Mouse (Mus musculus): ENCODE measurements around the gene Gm49380.
A peak's percentile ranks its signal among the peaks of the same experiment; 100 is the strongest.

The Gm49380 gene

DNA sequence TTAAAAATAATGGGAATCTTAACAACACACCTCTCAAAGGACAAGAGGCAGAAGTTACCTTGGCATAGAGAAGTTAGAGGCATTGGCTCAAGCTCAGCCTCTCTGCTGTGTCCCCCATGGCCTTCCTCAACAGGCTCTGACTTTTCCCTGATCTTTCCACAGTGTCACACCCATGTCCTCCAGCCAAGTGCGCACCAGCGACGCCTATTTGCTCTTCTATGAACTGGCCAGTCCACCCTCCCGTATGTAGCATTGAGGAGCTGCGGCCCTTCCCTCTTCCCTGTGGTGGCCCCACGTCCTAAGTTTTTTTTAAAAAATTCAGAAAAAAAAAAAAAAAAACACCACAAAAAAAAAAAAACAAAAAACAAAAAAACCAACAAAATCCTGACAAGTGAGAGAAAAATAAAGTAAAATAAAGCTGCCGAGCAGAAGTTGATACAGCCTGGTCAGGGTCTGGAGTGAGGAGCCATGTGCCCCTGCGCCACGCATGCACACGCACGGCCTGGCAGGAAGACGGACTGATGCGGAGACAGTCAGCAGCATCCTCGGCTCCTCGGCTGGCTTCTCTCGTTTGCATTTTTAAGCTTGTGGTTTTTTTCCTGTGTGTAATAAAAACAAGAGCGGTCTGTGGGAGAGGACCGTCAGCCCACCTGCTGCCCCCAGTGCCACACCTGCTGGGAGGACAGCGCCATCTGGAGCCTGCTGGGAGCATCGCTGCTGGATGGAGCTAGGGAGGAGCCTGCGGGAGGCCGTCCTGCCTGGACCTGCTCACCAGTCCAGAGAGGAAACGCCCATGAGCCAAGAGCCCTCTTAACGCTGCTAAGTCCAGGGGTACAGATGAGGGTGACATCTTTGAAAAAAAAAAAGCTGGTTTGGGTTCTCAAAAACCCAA lies 19.4 kb downstream of the Gm49380 start:
- DNase-seq (ENCODE audit: low spot score in 2 of 2): peak; percentile 84 to 90

DNA sequence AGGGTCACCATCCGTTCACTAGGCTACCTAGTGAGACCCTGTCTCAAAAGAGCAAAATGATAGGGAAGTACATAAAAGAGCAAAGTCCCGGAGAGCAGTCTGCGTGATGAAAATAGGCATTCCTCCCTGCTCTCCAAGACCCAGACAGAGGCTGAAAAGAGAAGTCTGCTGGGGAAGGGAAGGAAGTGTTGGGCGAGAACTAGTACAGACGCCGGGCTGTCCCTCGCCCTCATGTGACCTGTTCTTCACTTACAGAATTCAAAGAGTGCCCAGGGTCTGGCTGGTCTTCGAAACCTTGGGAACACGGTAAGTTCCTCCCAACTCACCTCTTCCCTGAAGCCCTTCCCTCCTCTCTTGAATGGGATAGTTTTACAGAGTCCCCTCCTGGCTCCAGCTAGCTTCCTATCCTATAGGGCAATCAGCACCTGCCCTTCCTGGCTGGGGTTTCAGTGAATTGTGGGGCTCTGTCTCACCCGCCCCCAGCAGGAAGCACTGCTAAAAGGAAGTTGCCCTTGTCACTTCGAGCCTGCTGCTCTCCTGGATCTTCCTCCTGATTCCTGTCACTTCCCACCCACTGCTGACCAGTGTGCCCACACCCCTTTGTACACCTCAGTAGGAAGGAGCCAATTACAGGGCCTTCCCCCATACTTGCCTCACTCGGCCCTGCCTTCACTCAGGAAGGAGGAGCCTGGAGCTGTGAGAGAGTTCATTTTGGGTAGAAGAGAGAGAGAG lies 24.3 kb downstream of the Gm49380 start:
- DNase-seq (ENCODE audit: low spot score in 2 of 2): no peak

DNA sequence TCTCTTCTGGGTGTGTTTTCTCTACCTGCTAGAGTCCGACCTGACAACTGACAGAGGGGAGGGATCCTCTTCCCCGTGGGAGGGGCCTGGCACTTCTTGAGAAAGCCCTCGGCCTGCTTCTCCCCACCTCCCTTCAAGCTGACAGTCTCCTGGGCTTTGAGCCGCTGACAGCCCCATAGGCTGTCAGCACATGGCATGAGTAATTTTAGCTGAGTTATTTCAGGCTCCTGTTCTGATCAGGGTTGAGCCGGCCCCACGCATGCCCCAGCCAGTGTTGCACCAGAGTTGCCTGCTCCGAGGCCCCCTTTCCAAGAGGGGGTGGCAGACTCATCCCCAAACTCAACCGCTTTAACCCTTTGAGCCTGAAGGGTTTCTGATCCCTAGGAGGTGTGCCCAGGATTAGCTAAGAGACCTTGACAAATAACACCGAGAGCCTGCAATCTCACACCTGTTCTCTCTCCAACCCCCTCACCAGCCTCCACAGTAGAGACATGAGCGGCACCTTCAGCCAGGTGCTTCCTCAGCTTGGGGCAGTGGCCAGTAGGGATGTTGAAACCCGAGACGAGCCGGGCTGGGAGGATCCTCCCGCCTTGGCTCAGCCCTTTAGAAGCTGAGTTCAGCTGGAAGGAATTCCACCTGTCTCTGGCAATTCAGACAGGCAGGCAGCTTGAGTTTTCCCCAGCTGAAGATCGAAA lies 25.4 kb downstream of the Gm49380 start:
- DNase-seq (ENCODE audit: low spot score in 2 of 2): no peak

DNA sequence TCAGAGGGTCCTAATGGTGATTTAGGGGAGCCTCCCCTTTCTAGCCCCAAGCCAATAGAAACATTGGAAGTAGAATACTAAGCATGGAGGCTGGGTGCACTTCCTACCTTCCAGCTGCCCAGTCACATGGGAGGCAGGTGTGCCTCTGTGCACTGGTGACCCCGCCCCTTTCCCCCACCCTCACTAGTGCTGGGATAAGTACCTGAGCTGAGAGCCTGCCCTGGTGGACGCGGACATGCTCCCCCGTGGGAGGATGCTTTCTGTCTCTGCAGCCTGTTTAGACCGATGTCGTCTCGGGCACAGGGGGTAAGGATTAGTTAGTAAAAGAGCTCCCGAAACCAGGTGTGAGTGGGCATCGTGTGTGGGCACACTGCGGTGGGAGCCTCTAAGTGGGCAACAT lies 26.3 kb downstream of the Gm49380 start:
- no peak for DNase-seq (ENCODE audit: low spot score in 2 of 2)

DNA sequence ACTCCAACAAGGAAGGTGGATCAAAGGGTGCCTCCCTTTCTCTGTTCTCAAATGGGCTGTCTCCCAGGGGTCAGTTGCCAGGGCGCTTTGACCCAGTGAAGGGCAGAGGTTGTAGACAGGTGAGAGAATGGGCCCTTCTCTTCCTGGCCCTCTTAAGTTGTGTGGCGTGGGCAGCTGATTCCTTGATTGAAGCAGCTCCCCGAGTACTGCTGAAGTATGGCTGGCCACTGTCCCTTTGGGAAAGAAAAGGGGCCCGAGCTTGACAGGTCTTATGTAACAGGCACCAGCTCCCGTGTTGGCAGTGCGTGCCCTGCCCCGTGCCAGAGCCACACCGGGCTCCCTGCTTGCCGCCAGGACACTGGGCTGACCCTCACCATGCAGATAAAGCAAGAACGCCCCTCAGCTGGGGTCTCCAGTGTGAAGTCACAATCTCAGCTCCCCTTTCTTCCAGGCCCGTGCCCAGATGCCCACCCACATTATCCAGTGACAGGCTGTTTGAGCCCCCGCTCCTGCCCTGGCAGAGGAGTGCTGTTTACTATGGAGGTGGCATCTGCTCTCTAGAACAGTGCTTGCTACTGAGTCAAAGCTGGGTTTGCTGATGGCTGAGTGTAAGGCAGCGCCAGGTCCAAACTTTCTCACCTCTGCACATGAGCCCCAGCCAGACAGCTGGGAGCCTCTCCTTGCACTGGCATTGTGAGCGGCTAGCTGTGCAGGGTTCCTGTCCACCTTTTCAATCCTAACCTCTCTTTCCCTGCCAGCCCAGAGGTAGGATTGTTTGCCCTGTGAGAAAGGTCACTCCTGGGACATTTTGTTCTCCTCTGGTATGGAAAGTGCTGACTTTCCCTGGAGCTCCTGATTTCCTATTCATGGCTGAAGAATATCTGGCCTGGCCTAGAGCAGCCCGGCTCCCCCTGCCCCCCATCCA lies 27.3 kb downstream of the Gm49380 start:
- no peak for DNase-seq (ENCODE audit: low spot score in 2 of 2)

DNA sequence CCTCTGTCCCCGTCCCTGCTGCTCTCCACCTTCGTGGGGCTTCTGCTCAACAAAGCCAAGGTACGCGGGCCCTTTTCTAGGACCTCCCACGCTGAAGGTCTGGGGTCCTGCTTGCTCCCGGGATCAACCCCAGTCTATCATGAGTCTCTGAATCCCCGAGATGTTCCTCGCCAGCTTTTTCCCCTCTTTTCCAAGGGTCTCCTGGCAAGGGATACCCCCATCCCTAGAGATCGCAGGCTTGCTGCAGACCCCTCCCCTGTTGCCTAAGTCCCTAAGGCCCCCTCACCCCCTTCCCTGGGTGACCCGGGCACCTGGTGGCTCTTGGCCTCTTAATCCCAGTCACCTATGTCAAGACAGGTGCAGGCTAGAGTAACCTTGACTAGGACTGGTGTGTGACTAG lies 28.0 kb downstream of the Gm49380 start:
- DNase-seq (ENCODE audit: low spot score in 2 of 2): no peak

DNA sequence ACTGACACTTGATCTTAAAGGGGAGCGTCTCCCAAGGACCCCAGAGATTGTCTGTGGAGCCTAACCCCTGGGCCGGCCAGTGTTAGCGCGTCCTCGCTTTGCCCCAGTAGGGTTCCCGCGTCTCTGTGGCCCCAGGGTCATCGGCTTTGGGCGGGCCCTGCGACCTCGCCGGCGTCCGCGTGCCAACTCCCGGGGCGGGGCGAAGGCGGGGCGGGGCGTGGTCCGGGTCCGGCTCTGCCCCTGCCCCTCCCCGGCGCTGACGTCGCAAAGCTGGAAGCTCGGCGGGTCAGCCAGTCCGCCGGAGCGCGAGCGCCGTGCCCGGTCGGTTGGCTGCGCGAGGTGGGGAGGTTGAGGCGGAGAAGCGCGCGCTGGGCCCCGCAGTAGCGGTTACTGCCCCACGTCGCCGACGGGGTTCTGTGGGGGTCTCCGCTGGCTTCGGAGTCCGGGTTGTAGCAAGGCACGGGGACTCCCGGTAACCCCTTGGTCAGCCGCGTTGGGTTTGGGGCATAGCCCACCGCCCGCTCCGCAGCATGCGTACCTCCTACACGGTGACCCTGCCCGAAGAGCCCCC lies 28.6 kb downstream of the Gm49380 start:
- DNase-seq (ENCODE audit: low spot score in 2 of 2): peak; percentile 42 to 63

DNA sequence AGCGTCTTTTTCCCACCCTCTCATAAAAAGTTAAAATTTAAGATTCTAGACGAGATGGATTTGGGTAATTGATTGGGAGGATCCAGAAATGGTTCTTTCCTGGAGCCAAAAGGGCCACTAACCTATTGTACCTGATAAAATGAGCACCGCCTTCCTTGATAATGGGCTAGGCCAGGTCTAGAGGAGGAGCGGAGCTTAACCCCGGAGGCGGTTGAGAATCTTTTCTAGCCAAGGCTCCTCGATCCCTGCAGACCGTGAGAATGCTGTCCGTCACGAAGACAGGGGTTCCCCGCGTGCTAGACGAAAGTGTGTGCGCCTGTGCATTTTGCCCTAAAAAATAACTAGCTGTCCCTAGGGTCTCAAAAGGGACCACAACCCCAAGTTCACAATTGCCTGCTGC lies 29.1 kb downstream of the Gm49380 start:
- DNase-seq (ENCODE audit: low spot score in 2 of 2): no peak

DNA sequence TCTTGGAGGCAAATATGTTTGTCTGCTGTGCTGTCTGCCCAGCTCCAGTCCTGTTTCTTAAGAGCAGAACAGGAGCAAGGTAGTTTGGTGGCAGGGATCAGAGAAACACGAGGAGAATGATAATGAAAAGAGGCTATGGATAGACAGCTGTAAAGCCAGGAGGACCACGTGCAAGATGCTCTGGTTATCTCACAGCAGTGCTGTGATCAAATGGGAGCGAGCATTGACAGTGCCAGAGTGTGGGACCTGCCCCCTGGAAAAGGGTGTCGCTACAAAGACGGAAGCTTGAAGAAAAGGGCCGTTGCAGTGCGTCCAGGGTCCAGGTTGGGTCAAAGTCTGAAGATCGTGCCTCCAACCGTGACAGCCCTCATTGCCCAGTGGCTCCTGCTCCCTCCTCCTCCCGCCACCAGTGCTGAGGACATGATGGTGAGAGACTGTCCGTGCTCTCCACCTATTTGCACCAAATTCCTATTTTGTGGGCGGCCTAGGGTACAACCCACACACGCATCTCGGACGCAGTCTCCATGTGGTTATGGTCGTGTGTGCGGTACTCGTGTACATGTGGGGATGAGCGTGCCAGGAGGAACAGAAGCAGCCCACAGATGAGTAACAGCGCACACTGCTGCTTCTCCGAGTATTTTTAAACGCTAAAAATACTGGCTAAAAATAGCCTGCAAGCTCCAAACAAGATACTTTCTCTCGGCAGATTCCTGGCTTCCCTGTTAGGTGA lies 29.7 kb downstream of the Gm49380 start:
- no peak for DNase-seq (ENCODE audit: low spot score in 2 of 2)

DNA sequence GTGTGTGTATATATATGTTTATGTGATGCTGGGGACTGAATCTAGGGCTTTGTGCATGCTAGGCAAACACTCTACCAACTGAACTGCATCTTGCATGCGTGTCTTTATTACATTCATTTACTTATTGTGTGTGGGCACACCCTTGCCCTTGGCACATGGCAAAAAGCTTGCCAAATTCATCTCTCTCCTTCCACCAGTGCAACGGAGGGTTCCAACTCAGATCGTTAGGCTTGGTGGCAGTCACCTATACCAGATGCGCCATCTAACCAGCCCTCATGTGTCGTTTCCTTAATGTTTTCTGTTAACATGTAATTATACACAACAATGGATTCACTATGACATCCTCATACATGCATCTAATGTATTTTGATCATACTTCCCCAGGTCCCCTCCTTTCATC lies 31.0 kb downstream of the Gm49380 start:
- no peak for DNase-seq (ENCODE audit: low spot score in 2 of 2)

DNA sequence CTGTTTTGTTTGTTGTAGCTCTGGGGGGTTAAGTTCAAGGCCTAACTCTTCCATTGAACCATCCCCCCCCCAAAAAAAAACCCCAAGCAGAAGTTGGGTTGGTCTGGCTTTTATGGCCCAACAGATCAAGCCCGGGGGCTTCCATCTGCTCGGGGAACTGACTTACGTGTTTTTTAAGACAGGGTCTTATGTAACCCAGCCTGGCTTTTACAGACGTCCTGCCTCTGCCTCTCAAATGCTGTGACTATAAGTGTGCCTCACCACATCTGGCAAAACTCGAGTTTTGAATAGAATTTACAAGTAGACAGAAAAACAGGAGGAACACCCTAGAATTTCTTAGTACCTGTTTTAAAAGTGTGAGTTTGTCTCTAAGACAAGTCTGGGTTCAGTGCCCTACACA lies 31.7 kb downstream of the Gm49380 start:
- no peak for DNase-seq (ENCODE audit: low spot score in 2 of 2)

DNA sequence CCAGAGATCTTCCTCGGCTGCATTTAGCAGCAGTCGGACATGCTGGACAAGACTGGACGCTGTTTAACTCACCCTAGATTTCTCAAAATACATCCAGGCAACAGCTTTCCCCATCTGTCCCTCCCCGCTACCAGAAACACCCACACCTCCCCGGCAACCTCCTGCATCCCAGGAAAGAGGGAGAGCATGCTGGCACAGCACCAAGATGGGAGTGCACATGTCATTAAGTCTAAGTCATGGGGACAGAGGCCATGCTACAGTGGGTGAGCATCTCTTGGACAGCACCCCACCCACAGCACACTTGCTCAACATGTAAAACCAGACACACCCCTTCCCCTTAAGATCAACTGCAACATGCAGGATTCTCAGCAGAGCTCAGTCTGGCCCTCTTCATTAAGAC lies 32.3 kb downstream of the Gm49380 start:
- no peak for DNase-seq (ENCODE audit: low spot score in 2 of 2)

DNA sequence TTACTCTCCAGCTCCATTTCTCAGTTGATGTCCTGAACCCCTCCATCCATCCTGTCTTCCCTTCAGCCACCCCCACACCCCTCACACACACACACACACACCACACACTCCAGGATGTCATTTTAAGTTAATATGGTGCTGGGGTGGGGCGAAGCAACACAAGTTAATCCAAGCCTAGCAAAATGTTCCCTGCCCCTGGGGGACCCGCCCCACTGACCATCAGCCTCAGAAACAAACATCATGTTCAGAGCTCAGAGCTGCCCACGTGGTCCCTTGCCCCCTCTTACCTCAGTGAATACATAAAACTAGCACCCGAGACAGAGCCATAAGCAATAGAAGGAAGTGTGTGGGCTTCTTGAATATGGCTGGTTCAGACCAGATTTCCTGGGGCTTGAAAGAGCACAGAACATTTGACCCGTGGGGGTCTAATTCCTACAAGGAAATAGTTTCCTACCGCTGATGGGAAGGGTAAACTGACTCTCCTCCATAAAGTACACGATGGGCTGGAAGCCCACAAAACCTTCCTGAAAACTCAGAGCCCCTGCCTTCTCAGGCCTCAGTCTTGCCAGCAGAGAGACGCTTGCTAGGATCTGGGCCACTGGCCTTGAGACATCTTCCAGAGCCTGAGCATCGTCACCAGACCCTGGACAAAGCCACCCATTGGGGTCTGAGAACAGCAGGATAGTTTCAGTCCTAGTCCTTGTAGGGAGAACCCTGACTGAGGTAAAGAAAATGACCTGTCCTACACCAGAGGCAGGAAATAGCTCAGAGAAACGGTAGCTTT lies 33.1 kb downstream of the Gm49380 start:
- DNase-seq (ENCODE audit: low spot score in 2 of 2): no peak

DNA sequence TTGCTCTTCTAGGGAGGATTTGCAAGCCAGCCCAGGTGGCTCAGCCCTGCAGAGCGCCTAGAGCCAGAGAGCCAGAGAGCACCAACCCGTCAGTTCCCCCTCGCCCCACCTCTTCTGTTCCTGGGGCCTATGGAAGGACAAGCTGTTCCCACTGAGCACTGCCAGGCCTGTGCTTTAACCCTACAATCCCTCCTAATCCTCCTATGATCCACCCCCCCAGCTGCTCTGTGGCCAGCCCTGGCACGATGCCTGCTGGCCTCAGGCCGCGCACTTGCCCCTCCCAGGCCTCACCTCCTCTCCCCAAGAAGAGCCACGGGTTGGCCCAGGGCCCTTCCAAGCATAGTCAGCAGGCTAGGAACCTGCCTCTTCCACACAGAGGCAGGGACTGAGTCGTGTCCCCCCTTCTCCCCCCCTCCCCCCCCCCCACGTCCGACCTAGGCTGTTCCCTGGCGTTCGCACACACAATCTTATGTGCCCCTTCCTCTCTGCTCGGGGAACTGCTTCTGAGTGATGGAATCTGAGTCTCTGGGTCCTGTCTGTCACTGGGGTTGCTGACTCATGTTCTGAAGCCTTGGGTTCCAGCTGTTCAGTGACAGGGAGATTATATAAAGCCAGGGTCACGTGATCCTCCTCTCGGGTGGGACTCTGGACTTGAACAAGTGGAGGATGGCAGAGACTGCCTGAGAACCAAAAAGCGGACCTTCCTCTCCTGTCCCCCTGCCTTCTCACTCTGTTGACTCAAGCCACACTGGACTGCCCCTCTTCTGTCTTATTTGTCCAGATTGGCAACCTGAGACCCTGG lies 34.1 kb downstream of the Gm49380 start:
- DNase-seq (ENCODE audit: low spot score in 2 of 2): no peak

DNA sequence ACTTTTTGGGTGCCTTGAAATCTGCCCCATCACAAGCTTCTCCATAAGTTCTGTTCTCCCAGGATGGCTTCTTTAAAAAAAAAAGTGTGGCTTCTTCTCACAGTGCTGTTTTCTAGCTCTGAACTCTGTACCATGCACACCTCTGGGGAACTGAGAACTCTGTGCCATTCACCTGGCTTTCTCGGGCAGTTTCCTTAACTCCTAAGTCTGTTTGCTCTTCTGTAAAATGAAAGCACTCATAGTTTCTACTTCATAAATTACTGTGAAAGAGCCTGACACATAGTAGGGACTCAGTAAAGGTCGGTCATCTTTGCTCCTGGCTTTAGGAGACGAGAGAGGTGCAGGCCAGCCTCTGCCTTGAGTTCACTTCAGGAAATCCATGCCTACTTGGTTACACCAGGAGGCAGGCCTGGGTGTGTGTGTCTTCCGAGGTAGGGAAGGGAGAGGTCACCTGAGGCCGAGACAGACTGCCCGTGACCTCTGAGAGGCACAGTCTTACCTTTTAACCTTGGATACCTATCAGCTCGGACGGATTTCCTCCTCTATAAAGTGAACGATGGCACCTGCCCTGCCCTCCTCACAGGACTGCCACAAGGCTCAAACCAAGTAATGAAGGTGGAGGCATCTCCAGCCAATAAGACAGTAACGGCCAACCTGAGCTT lies 35.0 kb downstream of the Gm49380 start:
- no peak for DNase-seq (ENCODE audit: low spot score in 2 of 2)

DNA sequence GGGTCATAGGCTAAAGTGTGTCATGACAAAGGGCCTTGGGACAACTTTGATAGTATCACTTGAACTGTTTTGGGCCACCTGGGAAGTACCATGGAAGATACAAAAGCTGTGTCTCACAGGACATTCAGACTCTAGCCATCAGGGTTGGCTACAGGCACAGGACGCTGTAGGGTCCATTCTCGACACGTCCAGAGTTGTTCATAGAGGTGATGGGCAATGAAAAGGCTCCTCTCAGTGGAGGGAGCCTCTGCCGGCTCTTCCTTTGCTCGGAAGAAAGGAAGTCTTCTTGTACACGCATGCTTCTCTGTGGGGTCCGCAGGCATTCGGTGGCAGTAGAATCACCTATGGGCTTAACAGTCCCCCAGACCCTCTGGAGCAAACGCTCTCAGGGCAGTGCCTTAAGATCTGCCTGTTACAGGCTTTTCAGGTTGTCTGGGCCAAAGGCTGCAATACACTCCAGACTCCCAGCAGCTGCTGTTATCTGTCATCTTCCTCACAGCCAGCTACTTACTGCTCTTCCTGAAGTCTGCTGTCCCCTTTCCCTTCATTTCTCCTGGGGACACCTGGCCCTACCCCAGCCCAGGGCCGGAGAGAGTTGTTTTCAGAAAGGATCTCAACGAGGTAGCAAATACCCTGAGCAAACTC lies 35.9 kb downstream of the Gm49380 start:
- no peak for DNase-seq (ENCODE audit: low spot score in 2 of 2)

DNA sequence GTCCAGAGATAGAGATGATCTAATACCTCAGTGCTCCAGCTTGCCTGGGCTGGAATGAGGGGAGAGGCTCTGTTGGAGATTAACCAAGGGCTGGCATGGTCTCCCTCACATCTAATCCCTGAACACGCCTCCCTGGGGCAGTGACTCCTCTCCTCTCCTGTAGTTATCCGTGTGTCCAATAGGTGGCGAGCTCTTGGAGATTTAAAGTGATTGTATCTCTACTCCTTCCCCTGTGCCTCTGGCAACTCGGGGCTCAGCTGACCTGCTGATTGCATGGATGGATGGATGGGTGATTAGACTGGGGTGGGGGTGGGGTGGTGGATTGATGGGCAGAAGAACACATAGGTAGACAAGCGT lies 36.6 kb downstream of the Gm49380 start:
- DNase-seq (ENCODE audit: low spot score in 2 of 2): peak; percentile 37 to 59

All from thymus, postnatal 10 days (tissue).